Mouse (Mus musculus): Measurements from ENCODE around the gene Ednrb. TPM values are rescaled to one million over a fixed set of nuclear protein-coding genes. Genes with fewer than 3 reads are reported as not detected.
A peak's percentile ranks its signal among the peaks of the same experiment; 100 is the strongest.

The Ednrb gene
- 10 to 100 TPM; 38.9 to 47.4 TPM for total RNA-seq (2021)

- no peak for DNase-seq (ENCODE audit: extremely low spot score in 1 of 2, low spot score in 1 of 2)
Measured at GRCm38 (mm10) chr14:103844011-103844549, at the start of gene Ednrb. Gene Ednrb (minus strand): TSS chr14:103844402.

- no peak for DNase-seq (ENCODE audit: extremely low spot score in 1 of 2, low spot score in 1 of 2)
Measured at GRCm38 (mm10) chr14:103892411-103892938, 48.3 kb upstream of the Ednrb start.

GRCm38 (mm10) chr14:103890761-103891160 lies 46.6 kb upstream of the Ednrb start:
- no peak for DNase-seq (ENCODE audit: extremely low spot score in 1 of 2, low spot score in 1 of 2)

- DNase-seq (ENCODE audit: extremely low spot score in 1 of 2, low spot score in 1 of 2): no peak
Measured at GRCm38 (mm10) chr14:103884892-103885575, 40.8 kb upstream of the Ednrb start.

- no peak for DNase-seq (ENCODE audit: extremely low spot score in 1 of 2, low spot score in 1 of 2)
Measured at GRCm38 (mm10) chr14:103882943-103883342, 38.7 kb upstream of the Ednrb start.

- DNase-seq (ENCODE audit: extremely low spot score in 1 of 2, low spot score in 1 of 2): no peak
Measured at GRCm38 (mm10) chr14:103877117-103877516, 32.9 kb upstream of the Ednrb start.

GRCm38 (mm10) chr14:103876598-103876997 lies 32.4 kb upstream of the Ednrb start:
- no peak for DNase-seq (ENCODE audit: extremely low spot score in 1 of 2, low spot score in 1 of 2)

- DNase-seq (ENCODE audit: extremely low spot score in 1 of 2, low spot score in 1 of 2): no peak
Measured at GRCm38 (mm10) chr14:103866636-103867035, 22.4 kb upstream of the Ednrb start.

GRCm38 (mm10) chr14:103865226-103865625 lies 21.0 kb upstream of the Ednrb start:
- no peak for DNase-seq (ENCODE audit: extremely low spot score in 1 of 2, low spot score in 1 of 2)

- DNase-seq (ENCODE audit: extremely low spot score in 1 of 2, low spot score in 1 of 2): no peak
Measured at GRCm38 (mm10) chr14:103850071-103850845, 6.1 kb upstream of the Ednrb start.

- DNase-seq (ENCODE audit: extremely low spot score in 1 of 2, low spot score in 1 of 2): no peak
Measured at GRCm38 (mm10) chr14:103845716-103846115, 1.5 kb upstream of the Ednrb start.

- DNase-seq (ENCODE audit: extremely low spot score in 1 of 2, low spot score in 1 of 2): no peak
Measured at GRCm38 (mm10) chr14:103844944-103845343, 742 bp upstream of the Ednrb start.

- DNase-seq (ENCODE audit: extremely low spot score in 1 of 2, low spot score in 1 of 2): peak; percentile 22 to 49
Measured at GRCm38 (mm10) chr14:103843371-103844001, 716 bp downstream of the Ednrb start.

GRCm38 (mm10) chr14:103842896-103843295 lies 1.3 kb downstream of the Ednrb start:
- no peak for DNase-seq (ENCODE audit: extremely low spot score in 1 of 2, low spot score in 1 of 2)

- no peak for DNase-seq (ENCODE audit: extremely low spot score in 1 of 2, low spot score in 1 of 2)
Measured at GRCm38 (mm10) chr14:103840436-103840835, 3.8 kb downstream of the Ednrb start.

GRCm38 (mm10) chr14:103838887-103839286 lies 5.3 kb downstream of the Ednrb start:
- DNase-seq (ENCODE audit: extremely low spot score in 1 of 2, low spot score in 1 of 2): no peak

GRCm38 (mm10) chr14:103834589-103834988 lies 9.6 kb downstream of the Ednrb start:
- no peak for DNase-seq (ENCODE audit: extremely low spot score in 1 of 2, low spot score in 1 of 2)

GRCm38 (mm10) chr14:103834147-103834546 lies 10.1 kb downstream of the Ednrb start:
- no peak for DNase-seq (ENCODE audit: extremely low spot score in 1 of 2, low spot score in 1 of 2)

- DNase-seq (ENCODE audit: extremely low spot score in 1 of 2, low spot score in 1 of 2): no peak
Measured at GRCm38 (mm10) chr14:103832472-103832871, 11.7 kb downstream of the Ednrb start.

- no peak for DNase-seq (ENCODE audit: extremely low spot score in 1 of 2, low spot score in 1 of 2)
Measured at GRCm38 (mm10) chr14:103831007-103831406, 13.2 kb downstream of the Ednrb start.

GRCm38 (mm10) chr14:103826343-103826742 lies 17.9 kb downstream of the Ednrb start:
- no peak for DNase-seq (ENCODE audit: extremely low spot score in 1 of 2, low spot score in 1 of 2)

All from layer of hippocampus, postnatal 25 days (tissue).